Mouse (Mus musculus): Measurements from ENCODE around the gene Gm1113.

- no peak for TF ChIP-seq CTCF (IDR thresholded peaks at IDR 0.05; ENCODE audit: extremely low read depth, insufficient read depth, insufficient read length, insufficient replicate concordance)
- TF ChIP-seq POLR2A (IDR thresholded peaks at IDR 0.05; ENCODE audit: low read depth, low read length), result no peak
Observed at GRCm38 (mm10) chr9:35561583-35561982, 43.5 kb upstream of the Gm1113 start.
